In genomic region chr17:43629026-43629495, GRCm38 (mm10) we compare ENCODE assay signal across 9 mouse cellular contexts. TPM values are rescaled to one million over a fixed set of nuclear protein-coding genes. Genes with fewer than 3 reads are reported as not detected.
A peak's percentile ranks its signal among the peaks of the same experiment; 100 is the strongest.
DNase-seq lines count a peak whose midpoint lies in the region; ATAC-seq and TF ChIP-seq lines count a peak whose summit lies in the region.
"Had no signal": no experiment of that assay in that cellular context is flagged by ENCODE, and none has a peak within 500 bp of the region (broad histone marks: within the 10 kb centered on the region; RNA-seq: fewer than 3 reads in every experiment).

No protein-coding gene starts in this region.

- no peaks in the 10 kb centered on the region for H3K79me2 ChIP-seq in heart, adult 2 months (replicated peaks; ENCODE audit: control insufficient read depth, insufficient read depth, low read length)

- peaks cover 49% of the 10 kb centered on the region for H3K27me3 ChIP-seq in heart, embryonic 12.5 days (replicated peaks)
- peaks cover 19% of the 10 kb centered on the region for H3K27me3 ChIP-seq in heart, adult 2 months (ENCODE audit: control insufficient read depth, insufficient read depth, low read length)
- H3K27me3 ChIP-seq in embryonic facial prominence, embryonic 10.5 days (replicated peaks; ENCODE audit: low read depth, poor library complexity, severe bottlenecking): peaks cover 54% of the 10 kb centered on the region
- peaks cover 40% of the 10 kb centered on the region for H3K27me3 ChIP-seq in hindbrain, embryonic 14.5 days (ENCODE audit: control insufficient read depth, insufficient read depth, low read length)
- peaks cover 51% of the 10 kb centered on the region for H3K27me3 ChIP-seq in midbrain, embryonic 12.5 days

- no peak for DNase-seq in heart, adult 2 months
- peak; percentile 43 for DNase-seq in embryonic facial prominence, embryonic 10.5 days (ENCODE audit: low spot score)
- no peak for DNase-seq in hindbrain, embryonic 14.5 days (ENCODE audit: low spot score)
- DNase-seq in yolk sac, embryonic 10.5 days (ENCODE audit: low spot score): no peak
- DNase-seq in spleen, postnatal 14 days (ENCODE audit: low spot score in 2 of 2): no peak
- DNase-seq: kidney, adult 11 months had no signal

- TF ChIP-seq EP300 in heart, adult 2 months (IDR thresholded peaks at IDR 0.05; ENCODE audit: insufficient read depth, low read depth, low read length): no peak

- WGBS in heart, embryonic 12.5 days: 20% methylated on average over 24 of the region's 24 CpGs
- 25% methylated on average over 24 of the region's 24 CpGs for WGBS in heart, adult 2 months
- 18% methylated on average over 24 of the region's 24 CpGs for WGBS in embryonic facial prominence, embryonic 10.5 days
- 22% methylated on average over 24 of the region's 24 CpGs for WGBS in hindbrain, embryonic 14.5 days
- WGBS in midbrain, embryonic 12.5 days: 21% methylated on average over 24 of the region's 24 CpGs

- H3K36me3 ChIP-seq in heart, embryonic 12.5 days: no peaks in the 10 kb centered on the region
- no peaks in the 10 kb centered on the region for H3K36me3 ChIP-seq in heart, adult 2 months (ENCODE audit: control insufficient read depth, insufficient read depth, low read length)
- H3K36me3 ChIP-seq in embryonic facial prominence, embryonic 10.5 days (replicated peaks): no peaks in the 10 kb centered on the region
- no peaks in the 10 kb centered on the region for H3K36me3 ChIP-seq in hindbrain, embryonic 14.5 days (replicated peaks; ENCODE audit: control insufficient read depth, insufficient read depth)
- no peaks in the 10 kb centered on the region for H3K36me3 ChIP-seq in midbrain, embryonic 12.5 days

- H3K4me2 ChIP-seq in heart, embryonic 12.5 days: peak overlapping the region; percentile 84
- peak overlapping the region; percentile 85 for H3K4me2 ChIP-seq in hindbrain, embryonic 14.5 days (replicated peaks)
- peak overlapping the region; percentile 74 for H3K4me2 ChIP-seq in midbrain, embryonic 12.5 days (replicated peaks)

- peaks cover 16% of the 10 kb centered on the region for H3K4me1 ChIP-seq in heart, embryonic 12.5 days (replicated peaks)
- no peaks in the 10 kb centered on the region for H3K4me1 ChIP-seq in heart, adult 2 months (ENCODE audit: control insufficient read depth, insufficient read depth, low read length)
- H3K4me1 ChIP-seq in embryonic facial prominence, embryonic 10.5 days: peaks cover 17% of the 10 kb centered on the region
- peaks cover 10% of the 10 kb centered on the region; the same call in 1 of the 2 replicates for H3K4me1 ChIP-seq in hindbrain, embryonic 14.5 days (replicated peaks; ENCODE audit: control insufficient read depth, insufficient read depth, low read length)
- peaks cover 14% of the 10 kb centered on the region for H3K4me1 ChIP-seq in midbrain, embryonic 12.5 days

- H3K9ac ChIP-seq in heart, embryonic 12.5 days: no peak overlapping the region
- no peak overlapping the region for H3K9ac ChIP-seq in heart, adult 2 months (ENCODE audit: low read depth, low read length)
- peak overlapping the region; percentile 59 for H3K9ac ChIP-seq in hindbrain, embryonic 14.5 days
- peak overlapping the region; percentile 47; the same call in 1 of the 2 replicates for H3K9ac ChIP-seq in midbrain, embryonic 12.5 days (replicated peaks)

- H3K27ac ChIP-seq in heart, embryonic 12.5 days (ENCODE audit: poor library complexity, severe bottlenecking): no peak overlapping the region
- no peak overlapping the region for H3K27ac ChIP-seq in heart, adult 2 months
- H3K27ac ChIP-seq in embryonic facial prominence, embryonic 10.5 days (replicated peaks): no peak overlapping the region
- no peak overlapping the region for H3K27ac ChIP-seq in hindbrain, embryonic 14.5 days
- H3K27ac ChIP-seq in midbrain, embryonic 12.5 days (replicated peaks): no peak overlapping the region

- no peak for TF ChIP-seq CTCF in heart, adult 2 months (IDR thresholded peaks at IDR 0.05)

- H3K4me3 ChIP-seq in heart, embryonic 12.5 days: peak overlapping the region; percentile 48
- H3K4me3 ChIP-seq in heart, adult 2 months: no peak overlapping the region
- H3K4me3 ChIP-seq in embryonic facial prominence, embryonic 10.5 days: peak overlapping the region; percentile 60
- peak overlapping the region; percentile 45 for H3K4me3 ChIP-seq in hindbrain, embryonic 14.5 days (replicated peaks; ENCODE audit: low read length)
- peak overlapping the region; percentile 46 for H3K4me3 ChIP-seq in midbrain, embryonic 12.5 days

- peaks cover 11% of the 10 kb centered on the region; the same call in 1 of the 2 replicates for H3K9me3 ChIP-seq in heart, embryonic 12.5 days (replicated peaks)
- 0 out of 2 replicates have a peak, but pooled peaks cover 7% of the 10 kb centered on the region for H3K9me3 ChIP-seq in embryonic facial prominence, embryonic 10.5 days
- H3K9me3 ChIP-seq in hindbrain, embryonic 14.5 days (ENCODE audit: control insufficient read depth, low read length): no peaks in the 10 kb centered on the region
- no peaks in the 10 kb centered on the region for H3K9me3 ChIP-seq in midbrain, embryonic 12.5 days

- intact Hi-C loops in heart, adult 2 months (cut with DNase I): loop anchor here (10.0 kb wide), 1 partner anchor 816 kb away; no protein-coding TSS in a partner anchor

- no peak for ATAC-seq in heart, embryonic 12.5 days (ENCODE audit: insufficient number of reproducible peaks, low FRiP score)
- peak; percentile 33; the same call in 1 of the 2 replicates for ATAC-seq in hindbrain, embryonic 14.5 days (ENCODE audit: low FRiP score)
- ATAC-seq in midbrain, embryonic 12.5 days (ENCODE audit: low FRiP score, low read depth): no peak
- ATAC-seq in megakaryocyte progenitor cell, adult 5-6 weeks (replicated peaks; ENCODE audit: poor library complexity): no peak

- no peak for TF ChIP-seq POLR2A in heart, adult 2 months (IDR thresholded peaks at IDR 0.05; ENCODE audit: insufficient read depth, low read depth, low read length)

RNA-seq across cellular contexts. Expression of gene Tdrd6, which starts 1.0 kb away (rescaled TPM):
- polyA plus RNA-seq in heart, embryonic 12.5 days (2016; fragmentation: Nextera tagmentation; extraction: Ambion mirVana): 0.04 TPM in 1 of 2 replicates, not detected in the other
- total RNA-seq in heart, adult 2 months (2021): not detected
- 0.02 and 0.03 TPM in 2 replicates for polyA plus RNA-seq in heart, adult 2 months (2012; rRNA removed)
- polyA plus RNA-seq in embryonic facial prominence, embryonic 10.5 days (2016; fragmentation: Nextera tagmentation; extraction: Ambion mirVana): 0.14 and 0.17 TPM in 2 replicates
- polyA plus RNA-seq in hindbrain, embryonic 14.5 days (2014; fragmentation: Nextera tagmentation; extraction: Ambion mirVana): 0.50 and 0.56 TPM in 2 replicates
- polyA plus RNA-seq in midbrain, embryonic 12.5 days (2016; fragmentation: Nextera tagmentation; extraction: Ambion mirVana): 0.26 TPM in 1 of 2 replicates, not detected in the other
- not detected in 2 replicates for total RNA-seq in megakaryocyte progenitor cell, adult 5-6 weeks (2015)
- not detected in 2 replicates for total RNA-seq in megakaryocyte progenitor cell, adult 5-6 weeks (2017)

RNA-seq across cellular contexts. Expression of gene Slc25a27, which starts 38.0 kb away (rescaled TPM):
- 13.5 and 16.1 TPM in 2 replicates for polyA plus RNA-seq in heart, embryonic 12.5 days (2016; fragmentation: Nextera tagmentation; extraction: Ambion mirVana)
- total RNA-seq in heart, adult 2 months (2021): 1 to 10 TPM; 2.2 to 2.3 TPM
- 3.2 and 4.9 TPM in 2 replicates for polyA plus RNA-seq in heart, adult 2 months (2012; rRNA removed)
- polyA plus RNA-seq in embryonic facial prominence, embryonic 10.5 days (2016; fragmentation: Nextera tagmentation; extraction: Ambion mirVana): 34.5 and 38.1 TPM in 2 replicates
- 63.0 and 70.4 TPM in 2 replicates for polyA plus RNA-seq in hindbrain, embryonic 14.5 days (2014; fragmentation: Nextera tagmentation; extraction: Ambion mirVana)
- 92.4 and 93.9 TPM in 2 replicates for polyA plus RNA-seq in midbrain, embryonic 12.5 days (2016; fragmentation: Nextera tagmentation; extraction: Ambion mirVana)
- 1.6 and 2.5 TPM in 2 replicates for total RNA-seq in megakaryocyte progenitor cell, adult 5-6 weeks (2015)
- 0.29 and 4.1 TPM in 2 replicates for total RNA-seq in megakaryocyte progenitor cell, adult 5-6 weeks (2017)

RNA-seq across cellular contexts. Expression of gene Cyp39a1, which starts 38.2 kb away (rescaled TPM):
- 34.7 and 35.5 TPM in 2 replicates for polyA plus RNA-seq in heart, embryonic 12.5 days (2016; fragmentation: Nextera tagmentation; extraction: Ambion mirVana)
- total RNA-seq in heart, adult 2 months (2021): 1 to 10 TPM; 3.5 to 4.9 TPM
- polyA plus RNA-seq in heart, adult 2 months (2012; rRNA removed): 2.1 and 5.0 TPM in 2 replicates
- 33.7 and 34.2 TPM in 2 replicates for polyA plus RNA-seq in embryonic facial prominence, embryonic 10.5 days (2016; fragmentation: Nextera tagmentation; extraction: Ambion mirVana)
- polyA plus RNA-seq in hindbrain, embryonic 14.5 days (2014; fragmentation: Nextera tagmentation; extraction: Ambion mirVana): 11.1 and 12.3 TPM in 2 replicates
- polyA plus RNA-seq in midbrain, embryonic 12.5 days (2016; fragmentation: Nextera tagmentation; extraction: Ambion mirVana): 31.4 and 34.3 TPM in 2 replicates
- 2.1 and 2.6 TPM in 2 replicates for total RNA-seq in megakaryocyte progenitor cell, adult 5-6 weeks (2015)
- 3.7 and 4.1 TPM in 2 replicates for total RNA-seq in megakaryocyte progenitor cell, adult 5-6 weeks (2017)

Comparison
In these comparisons a context has a peak if more than half of its experiments do, and no peak if none do; other contexts are left out.
1. H3K9ac ChIP-seq: peak in hindbrain, embryonic 14.5 days (single experiment) and midbrain, embryonic 12.5 days (single experiment); none in heart, embryonic 12.5 days (single experiment) and heart, adult 2 months (single experiment).
2. Peak in every context shown above with its lines, with median percentiles within 50 percentile points of each other: H3K4me2 ChIP-seq.